Mouse (Mus musculus): ENCODE results near the gene Mmrn2.
"Not testable (repeated sequence)": the region's sequence is repeated elsewhere in the genome, so short reads cannot be mapped to it uniquely, and the experiment has no call there.

Gene Mmrn2

DNA sequence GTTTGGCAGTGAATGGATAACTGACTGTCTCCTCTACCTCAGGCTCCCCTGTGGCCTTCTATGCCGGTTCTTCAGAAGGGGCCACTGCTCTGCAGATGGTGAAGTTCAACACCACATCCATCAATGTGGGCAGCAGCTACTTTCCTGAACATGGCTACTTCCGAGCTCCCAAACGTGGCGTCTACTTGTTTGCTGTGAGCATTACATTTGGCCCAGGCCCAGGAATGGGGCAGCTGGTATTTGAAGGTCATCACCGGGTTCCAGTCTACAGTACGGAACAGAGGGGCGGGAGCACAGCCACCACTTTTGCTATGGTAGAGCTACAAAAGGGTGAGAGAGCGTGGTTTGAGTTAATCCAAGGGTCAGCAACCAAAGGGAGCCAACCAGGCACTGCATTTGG, 27.6 kb downstream of the Mmrn2 start:
- no peak for DNase-seq (ENCODE audit: low spot score in 2 of 2)

DNA sequence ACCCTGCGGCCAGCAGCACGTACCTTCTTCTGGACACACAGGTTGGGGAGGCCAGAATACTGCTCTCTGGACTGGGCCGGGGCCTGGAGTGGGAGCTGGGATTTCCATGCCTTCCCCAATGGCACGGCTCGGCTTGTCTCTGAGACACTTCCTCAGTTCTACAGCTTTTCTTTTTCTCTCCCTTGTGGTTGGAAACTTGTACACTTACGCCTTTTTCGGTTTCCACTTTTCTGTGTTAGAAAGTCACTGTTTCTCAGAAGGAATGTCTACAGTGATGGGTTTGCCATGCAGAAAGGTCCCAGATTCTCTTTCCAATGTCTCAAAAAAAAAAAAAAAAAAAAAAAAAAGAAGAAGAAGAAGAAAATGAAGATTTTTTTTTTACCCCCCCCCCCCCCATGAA, 28.2 kb downstream of the Mmrn2 start:
- DNase-seq (ENCODE audit: low spot score in 2 of 2), result no peak

DNA sequence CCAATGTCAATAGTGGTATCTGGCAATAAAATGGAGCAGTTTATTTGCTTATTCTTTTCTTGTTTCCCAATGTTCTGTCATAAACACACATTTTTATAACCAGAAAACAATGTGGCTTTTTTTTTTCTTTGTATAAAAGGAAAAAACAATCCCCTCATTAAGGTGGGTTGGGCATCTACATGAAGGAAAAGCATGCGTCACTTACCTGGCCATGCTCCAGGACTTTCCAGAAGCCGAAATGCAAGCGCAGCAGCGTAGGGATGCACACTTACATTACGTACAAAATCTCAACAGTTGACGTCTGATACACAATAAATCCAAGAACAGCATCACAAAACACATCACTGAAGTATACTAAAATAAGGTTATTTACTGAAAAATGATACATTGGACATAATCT, 35.5 kb downstream of the Mmrn2 start:
- no peak for DNase-seq (ENCODE audit: low spot score in 2 of 2)

DNA sequence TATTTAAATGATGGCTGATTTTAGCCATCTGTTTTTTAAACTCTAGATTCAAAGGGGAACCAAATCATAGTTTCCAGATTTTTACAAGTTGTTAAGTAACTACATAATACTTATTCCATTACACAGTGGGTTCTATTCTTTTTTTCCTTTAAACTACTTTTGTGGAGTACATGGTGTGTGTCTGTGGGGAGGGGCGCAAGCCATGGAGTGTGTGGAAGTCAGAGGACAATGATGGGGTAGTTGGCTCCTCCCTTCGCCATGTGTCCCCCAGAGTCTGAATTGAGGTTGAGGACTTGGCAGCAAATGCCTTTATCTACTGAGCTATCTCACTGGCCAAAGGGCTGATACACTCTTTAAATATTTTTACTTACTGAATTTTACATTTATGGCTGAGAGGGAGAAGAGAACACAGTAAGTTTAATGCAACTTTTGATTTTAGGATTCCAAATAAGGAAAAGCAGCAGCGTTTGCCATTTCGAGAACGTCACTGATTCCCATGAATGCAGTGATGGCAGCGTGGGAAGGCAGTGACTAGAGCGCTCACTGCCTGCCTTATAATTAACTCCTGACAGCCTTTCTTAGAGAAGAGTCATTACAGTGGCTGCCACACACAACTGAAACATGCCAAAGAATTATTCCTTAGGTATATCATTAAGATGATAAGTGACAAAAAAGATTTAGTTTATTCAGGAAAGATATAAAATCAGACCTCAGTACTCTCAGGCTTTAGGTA, 37.1 kb downstream of the Mmrn2 start:
- DNase-seq (ENCODE audit: low spot score in 2 of 2), result no peak

DNA sequence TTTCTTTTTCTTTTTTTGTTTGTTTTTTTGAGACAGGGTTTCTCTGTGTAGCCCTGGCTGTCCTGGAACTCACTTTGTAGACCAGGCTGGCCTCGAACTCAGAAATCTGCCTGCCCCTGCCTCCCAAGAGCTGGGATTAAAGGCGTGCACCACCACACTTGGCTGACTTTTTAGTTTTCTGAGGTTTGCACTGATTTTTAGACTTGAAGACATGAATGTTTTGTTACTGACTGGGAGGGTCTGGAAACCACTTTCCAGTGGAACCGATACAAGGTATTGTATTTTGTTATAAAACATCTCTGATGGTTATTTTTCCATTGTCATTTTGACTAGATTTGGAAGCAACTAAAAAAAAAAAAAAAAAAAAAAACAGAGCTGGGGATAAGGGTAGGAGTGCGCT, 41.7 kb downstream of the Mmrn2 start:
- not testable (repeated sequence) for DNase-seq (ENCODE audit: low spot score in 2 of 2)

DNA sequence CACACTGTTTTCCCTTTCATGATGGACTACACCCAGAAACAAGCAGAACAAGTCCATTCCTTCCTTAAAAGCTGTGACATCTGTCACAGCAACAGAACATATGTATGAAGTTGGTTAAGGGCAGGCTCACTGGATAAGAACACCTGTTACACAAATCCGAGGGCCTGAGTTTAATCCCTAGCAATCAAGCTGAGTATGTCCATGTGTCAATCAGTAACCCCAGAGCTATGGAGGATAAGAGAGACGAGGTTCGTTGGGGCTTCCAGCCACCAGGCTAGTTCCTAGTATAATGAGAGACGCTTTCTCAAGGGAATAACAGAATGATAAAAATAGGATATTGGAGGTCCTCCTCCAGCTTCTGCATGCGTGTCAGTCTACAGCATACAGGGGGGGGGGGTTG, 42.2 kb downstream of the Mmrn2 start:
- DNase-seq (ENCODE audit: low spot score in 2 of 2), result no peak

DNA sequence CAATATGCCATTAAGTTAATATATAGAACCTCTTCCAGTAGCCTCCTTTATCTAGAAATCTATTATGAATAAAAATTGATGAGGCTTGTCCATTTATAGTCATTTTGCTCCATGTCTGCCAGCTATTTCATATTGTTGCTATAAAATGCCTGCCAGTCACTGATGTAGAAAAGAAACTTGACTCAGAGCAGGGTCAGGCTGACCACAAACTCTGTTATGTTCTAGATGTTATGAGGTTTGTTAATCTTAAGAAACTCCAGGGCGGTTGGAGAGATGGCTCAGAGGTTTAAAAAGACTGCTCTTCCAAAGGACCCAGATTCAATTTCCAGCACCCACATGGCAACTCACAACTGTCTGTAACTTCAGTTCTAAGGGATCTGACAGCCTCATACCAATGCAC, 45.8 kb downstream of the Mmrn2 start:
- no peak for DNase-seq (ENCODE audit: low spot score in 2 of 2)

DNA sequence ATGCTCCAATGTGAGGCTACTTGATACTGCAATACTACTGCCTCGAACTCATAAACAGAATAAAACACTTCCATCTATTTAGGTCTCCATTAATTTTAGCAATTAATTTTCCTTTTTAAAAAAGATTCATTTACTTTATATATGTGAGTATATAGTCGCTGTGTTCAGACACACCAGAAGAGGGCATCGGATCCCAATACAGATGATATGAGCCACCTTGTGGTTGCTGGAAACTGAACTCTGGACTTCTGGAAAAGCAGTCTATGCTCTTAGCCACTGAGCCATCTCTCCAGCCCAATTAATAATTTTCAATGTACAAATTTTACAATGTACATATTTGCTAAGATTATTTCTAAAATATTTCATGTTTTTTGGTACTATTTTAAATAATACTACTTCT, 53.0 kb downstream of the Mmrn2 start:
- DNase-seq (ENCODE audit: low spot score in 2 of 2), result no peak

DNA sequence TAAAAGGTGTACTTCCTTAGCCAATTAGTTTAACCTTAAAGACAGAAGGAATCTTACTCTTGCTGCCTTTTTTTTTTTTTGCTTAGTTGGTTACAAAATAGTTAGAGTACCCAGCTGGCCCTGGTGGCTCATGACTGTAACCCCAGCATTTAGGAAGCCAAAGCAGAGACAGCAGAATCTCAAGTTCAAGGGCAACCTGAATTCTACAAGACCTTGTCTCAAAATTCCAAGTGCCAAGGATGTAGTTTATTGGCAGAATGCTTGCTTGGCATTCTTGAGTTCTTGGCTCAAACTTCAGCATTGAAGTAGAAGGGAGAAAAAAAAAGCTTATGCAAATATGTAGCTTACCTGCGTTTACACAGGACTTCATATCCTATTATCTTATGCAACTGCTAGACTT, 53.8 kb downstream of the Mmrn2 start:
- DNase-seq (ENCODE audit: low spot score in 2 of 2), result no peak

DNA sequence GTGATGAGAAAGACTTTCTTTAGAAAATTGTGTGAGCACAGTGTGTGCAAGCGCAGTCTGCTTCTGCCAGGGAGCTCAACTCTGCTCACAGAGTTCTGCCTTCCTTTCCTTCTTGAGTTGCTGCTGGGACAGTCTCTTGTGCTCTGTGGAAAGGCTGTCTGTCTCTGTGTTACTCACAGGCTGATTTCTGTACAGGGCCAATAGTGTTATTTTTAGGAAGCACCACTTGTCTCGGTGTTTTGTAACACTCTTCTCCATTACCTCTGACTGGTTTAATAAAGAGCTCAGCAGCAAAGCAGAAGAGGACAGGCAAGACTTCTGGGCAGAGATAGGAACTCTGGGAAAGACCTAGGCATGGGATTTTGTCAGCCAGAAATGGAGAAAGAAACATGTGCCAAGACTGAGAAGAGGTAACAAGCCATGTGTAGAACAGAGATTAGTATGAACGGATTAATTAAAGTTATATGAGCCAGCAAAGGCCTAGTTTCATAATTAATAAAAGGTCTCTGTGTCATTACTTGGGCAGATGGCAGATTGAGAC, 65.3 kb downstream of the Mmrn2 start:
- no peak for DNase-seq (ENCODE audit: low spot score in 2 of 2)

DNA sequence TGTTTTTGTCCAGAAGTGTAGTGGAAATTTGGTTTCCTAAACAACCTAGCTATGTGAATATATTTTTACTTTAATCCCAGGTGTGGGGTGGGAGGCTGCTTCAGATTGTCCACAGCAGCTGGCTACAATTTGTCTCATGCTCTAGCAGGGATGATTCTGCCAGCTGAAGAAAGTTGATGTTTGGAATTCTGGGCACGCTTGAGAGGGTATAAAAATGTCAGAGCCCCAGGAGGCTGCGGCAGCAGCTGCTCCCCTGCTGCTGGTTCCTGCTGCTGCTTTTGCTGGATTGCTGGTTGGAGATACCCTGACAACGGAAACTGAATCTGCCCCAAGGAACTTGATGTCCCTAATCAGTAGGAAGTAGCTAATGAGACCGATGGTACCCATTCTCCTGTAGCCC, 67.3 kb downstream of the Mmrn2 start:
- DNase-seq (ENCODE audit: low spot score in 2 of 2), result no peak

DNA sequence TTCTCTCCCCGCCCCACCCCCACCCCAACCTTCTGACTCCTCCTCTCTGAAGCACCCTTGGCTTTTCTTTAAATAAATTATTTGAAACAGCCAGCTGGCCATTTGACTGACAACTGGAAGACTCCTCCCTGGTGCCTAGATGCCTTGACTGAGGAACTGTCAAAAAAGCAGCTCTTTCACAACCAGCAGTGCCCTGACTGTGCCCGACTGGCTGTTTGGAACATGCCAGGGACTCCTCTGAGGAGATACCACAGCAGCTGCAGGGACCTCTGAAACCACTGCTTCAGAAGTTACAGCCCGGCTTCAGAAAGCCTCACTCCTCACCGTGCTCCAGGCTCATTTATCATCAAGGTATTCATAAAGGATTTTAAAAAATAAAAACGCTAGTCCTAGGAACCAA, 69.1 kb downstream of the Mmrn2 start:
- DNase-seq (ENCODE audit: low spot score in 2 of 2), result peak in 1 of 2 experiments; percentile 6

DNA sequence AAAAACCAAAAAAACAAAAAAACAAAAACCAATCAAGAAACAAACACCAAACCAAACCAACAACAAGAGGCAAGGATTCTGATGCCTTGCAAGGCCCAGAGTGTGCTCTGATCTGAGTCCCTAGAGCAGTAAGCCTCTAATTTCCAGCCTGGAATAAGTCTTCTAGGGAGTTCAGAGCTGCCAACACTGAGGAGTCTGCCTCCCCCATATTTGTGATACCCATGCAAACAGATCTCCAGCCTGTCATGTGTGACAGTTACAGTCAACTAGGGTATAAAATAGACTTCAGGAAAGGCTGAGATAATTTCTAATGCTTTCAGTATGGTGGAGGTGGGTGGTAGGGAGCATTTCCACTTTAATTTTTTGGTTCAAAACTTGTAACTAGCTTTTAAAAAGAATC, 69.7 kb downstream of the Mmrn2 start:
- no peak for DNase-seq (ENCODE audit: low spot score in 2 of 2)

DNA sequence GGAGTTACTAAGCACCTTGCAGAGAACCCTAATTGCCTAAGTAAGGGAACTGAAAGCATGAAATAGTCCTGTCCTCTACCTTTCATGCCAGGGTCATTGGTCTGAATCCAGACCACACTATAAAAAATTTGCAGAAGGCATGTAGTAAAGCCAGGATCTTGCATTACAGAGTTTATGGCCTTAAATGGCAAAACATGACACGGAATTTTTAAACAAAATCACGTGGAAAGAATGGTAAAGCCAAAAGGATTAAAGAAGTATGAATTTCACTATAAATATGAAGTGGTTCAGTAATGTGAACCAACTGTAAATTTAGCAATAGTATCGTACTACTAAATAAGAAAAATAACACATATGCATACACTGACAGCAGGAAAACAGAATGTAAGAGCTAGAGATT, 70.1 kb downstream of the Mmrn2 start:
- no peak for DNase-seq (ENCODE audit: low spot score in 2 of 2)

DNA sequence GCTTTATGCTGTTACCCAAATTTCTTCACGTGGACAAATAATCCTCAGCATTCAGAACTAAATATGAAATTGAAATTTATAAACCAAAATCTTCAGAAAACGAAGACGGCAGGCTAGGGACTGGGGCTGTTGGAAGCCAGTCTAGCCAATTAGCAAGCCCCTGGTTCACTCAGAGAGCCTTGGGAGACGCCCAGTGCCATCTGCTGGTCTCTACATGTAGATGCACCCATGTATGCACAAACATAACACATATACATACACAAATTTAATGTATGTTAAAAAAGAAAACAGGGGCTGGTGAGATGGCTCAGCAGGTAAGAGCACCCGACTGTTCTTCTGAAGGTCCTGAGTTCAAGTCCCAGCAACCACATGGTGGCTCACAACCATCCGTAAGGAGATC, 71.4 kb downstream of the Mmrn2 start:
- no peak for DNase-seq (ENCODE audit: low spot score in 2 of 2)

DNA sequence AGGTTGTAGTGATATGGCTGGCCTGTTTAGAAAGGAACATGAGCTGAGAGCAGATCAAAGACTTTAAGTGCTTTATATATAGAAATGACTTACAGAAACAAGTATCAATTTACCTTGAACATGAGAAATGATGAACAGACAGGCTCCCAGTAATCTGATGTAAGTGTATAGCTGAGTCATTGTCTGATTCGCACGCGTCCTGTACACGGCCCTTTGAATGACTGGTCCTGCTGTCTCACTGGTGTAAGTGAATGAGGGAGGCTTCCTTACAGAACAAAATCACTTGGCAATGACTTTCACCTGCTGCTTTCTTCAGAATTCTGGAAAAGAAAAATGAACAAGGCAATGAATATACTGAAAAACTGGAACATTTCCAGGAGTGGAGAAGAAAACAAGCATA, 72.4 kb downstream of the Mmrn2 start:
- DNase-seq (ENCODE audit: low spot score in 2 of 2), result no peak

DNA sequence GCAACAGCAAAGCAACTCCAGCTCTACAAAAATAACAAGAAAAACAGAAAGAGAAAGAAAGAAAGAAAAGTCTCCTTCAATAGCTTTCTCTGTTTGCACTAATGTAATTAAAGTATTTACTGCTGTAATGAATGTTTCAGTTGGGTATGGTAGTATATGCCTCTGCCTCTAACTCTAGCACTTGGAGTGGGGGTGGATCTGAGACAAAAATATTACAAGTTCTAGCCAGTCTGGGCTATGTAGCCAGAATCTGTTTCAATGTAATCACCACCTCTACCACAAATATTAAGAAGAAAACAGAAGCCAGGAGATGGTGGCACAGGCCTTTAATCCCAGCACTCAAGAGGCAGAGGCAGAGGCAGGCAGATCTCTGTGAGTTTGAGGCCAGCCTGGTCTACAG, 73.1 kb downstream of the Mmrn2 start:
- no peak for DNase-seq (ENCODE audit: low spot score in 2 of 2)

DNA sequence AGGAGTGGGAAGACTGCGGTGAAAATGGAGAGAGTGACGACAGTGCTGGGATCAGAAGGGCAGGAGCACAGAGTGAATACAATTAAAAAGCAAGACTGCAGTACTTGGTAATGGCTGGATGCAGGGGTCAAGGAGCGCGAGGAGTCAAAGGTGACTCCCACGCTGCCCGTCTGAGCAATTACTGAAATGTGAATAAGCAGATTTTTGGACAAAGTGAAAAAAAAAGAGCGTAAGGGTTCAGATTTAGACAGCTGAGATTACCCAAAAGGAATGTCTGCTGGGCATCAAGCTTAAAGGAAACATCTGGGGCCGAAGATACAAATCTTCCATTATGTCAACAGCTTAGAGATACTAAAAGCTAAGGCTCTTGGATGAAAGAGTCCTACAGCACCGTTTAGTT, 74.5 kb downstream of the Mmrn2 start:
- no peak for DNase-seq (ENCODE audit: low spot score in 2 of 2)

DNA sequence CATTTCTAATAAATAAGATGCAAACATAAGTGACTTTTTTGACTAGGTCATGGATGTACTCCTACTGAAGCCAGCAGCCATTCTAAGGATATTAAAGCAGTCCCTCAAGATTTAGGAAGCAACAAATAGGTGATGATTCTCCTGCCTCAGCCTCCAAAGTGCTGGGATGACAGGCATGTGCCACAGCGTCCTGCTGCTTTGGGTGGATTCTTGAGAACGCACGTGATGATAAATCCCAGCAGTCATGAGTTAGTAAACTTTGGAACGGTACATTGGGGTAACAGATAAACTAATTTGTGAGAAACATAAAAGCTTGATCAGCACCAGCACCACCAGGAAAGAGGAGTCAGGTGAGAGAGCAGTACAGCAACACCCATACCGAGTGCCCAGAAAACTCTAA, 75.2 kb downstream of the Mmrn2 start:
- no peak for DNase-seq (ENCODE audit: low spot score in 2 of 2)

DNA sequence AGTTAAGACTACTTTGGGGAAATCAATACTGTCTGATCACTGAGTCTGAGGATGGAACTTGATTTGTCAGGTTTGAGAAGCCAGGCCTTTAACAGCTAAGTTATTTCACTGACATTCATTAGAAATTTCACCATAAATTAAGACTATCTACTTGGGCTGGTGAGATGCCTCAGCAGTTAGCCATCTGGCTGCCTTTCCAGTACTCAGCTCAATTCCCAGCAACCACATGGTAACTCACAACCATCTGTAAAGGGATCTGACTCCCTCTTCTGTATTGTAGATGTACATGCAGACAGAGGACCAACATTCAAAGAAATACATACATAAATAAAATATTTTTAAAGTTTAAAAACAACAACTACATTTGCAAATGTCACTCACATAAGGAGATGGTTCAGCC, 76.6 kb downstream of the Mmrn2 start:
- no peak for DNase-seq (ENCODE audit: low spot score in 2 of 2)

DNA sequence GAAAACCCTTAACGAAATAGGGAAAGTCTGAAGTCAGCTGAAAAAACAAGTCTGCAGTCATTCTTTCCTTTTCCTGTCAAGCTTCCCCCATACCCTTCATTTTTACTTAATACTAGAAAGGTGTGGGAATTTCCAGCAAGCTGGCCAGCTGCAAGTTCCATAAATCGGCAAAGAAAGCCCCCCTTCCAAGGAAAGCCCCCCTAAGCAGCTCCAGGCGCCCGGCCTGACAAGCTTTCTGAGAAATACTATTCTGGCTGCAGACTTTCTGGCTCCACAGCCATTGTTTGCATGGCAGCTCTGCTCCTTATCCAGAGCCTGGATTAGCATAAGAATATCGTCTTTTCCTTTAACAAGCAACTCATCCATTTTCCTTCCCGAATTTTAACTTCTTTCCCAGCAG, 78.4 kb downstream of the Mmrn2 start:
- no peak for DNase-seq (ENCODE audit: low spot score in 2 of 2)
